Mouse (Mus musculus): ENCODE results near the gene Plxnd1. TPM values are rescaled to one million over a fixed set of nuclear protein-coding genes. Genes with fewer than 3 reads are reported as not detected.

The Plxnd1 gene
- total RNA-seq, 2 experiments from 2014 or later: 115 to 121 TPM

DNA sequence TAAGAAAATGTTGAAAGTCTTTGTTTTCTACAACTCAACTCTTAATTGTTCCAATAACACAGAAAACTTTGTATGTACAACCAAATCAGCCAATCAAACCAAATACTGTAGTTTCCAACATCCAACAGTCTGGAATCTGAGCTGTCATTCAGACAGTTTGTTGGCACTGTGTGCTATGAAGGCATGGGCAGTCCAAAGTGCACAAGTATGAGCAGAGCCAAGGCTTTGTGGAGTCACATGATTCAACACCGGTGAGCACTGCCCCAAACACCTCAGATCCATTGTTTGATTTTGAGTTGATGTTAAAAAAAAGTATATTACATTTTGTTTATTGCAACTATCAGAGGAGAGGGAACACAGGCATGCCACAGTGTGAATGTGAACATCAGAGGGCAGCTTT is 54.2 kb downstream of the Plxnd1 start:
- intact Hi-C loops (cut with DNase I): no loop called here

DNA sequence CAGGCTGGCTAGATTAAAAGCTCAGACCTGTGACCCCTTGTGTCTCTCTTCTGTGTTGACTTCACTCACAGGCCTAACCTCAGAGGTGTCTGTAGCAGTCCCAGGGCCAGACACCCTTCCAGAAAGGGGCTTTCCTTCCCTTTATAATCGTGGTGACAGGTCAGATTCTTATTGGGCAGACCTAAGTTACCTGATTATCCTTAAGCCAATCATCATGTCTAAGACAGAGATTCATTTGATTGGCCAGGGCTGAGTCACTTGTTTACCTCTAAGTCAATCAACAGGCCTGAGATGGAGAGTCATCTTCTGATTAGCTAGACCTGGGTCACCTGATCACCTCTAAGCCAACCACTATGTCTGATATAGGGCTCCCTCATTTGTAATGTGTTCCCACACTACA is 56.0 kb downstream of the Plxnd1 start:
- DNase-seq (ENCODE audit: low spot score in 2 of 2): no peak
- intact Hi-C loops (cut with DNase I): no loop called here

More for the DNA sequence above, 54.2 kb downstream of the Plxnd1 start:
- DNase-seq (ENCODE audit: low spot score in 2 of 2): no peak

DNA sequence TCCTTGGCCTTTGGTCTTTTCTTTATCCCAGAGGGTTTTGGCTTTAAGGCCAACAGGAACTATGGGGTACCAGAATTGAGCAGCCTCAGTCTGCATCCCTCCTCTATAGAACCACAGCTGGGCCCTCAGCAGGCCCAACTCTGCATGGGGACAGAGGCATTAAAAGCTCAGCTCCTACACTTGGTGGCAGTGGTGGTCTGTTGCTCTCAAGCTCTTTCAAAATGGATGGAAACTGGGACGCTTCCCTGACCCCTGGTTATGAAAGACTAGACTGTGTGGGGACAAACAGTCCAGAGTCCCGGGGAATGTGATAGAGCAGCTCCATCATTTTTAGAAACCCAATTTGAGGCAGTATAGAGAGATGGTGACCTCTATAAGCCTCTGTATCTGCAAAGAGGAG is 56.8 kb downstream of the Plxnd1 start:
- DNase-seq (ENCODE audit: low spot score in 2 of 2): no peak
- intact Hi-C loops (cut with DNase I): no loop called here

DNA sequence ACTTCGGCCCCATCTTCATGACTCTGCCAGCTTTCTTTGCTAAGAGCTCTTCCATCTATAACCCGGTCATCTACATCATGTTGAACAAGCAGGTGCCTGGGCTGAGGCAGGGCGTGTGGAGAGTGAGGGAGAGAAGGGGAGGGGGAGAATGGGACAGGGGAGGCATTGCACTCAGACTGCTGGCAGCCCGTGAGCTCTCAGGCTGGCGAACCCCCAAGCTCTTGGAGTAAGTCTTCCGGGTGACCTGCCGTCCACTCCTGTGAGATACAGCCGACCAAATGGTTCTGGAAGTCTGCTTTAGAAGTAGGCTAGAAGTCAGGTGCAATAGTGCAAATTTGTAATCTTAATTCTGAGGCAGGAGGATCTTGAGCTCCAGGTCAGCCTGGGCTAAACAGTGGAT is 59.3 kb downstream of the Plxnd1 start:
- intact Hi-C loops (cut with DNase I): no loop called here
- no peak for DNase-seq (ENCODE audit: low spot score in 2 of 2)

DNA sequence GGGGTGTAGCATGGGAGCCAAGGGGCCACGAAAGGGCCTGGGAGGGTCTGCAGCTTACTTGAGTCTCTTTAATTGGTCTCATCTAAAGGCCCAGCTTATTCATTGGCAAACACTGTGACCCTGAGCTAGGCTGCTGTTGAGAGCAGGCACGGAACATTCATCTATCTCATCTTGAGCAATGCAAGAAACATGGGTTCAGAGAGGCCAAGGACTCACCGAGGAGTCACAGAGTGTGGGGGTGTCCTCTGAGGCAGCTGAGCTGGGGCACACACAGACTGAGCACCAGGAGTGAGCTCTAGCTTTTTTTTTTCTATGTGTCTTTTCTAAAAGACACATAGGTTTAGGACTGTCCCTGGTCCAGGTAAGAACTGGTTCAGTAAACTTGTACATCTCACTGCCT is 62.4 kb downstream of the Plxnd1 start:
- intact Hi-C loops (cut with DNase I): no loop called here
- no peak for DNase-seq (ENCODE audit: low spot score in 2 of 2)

DNA sequence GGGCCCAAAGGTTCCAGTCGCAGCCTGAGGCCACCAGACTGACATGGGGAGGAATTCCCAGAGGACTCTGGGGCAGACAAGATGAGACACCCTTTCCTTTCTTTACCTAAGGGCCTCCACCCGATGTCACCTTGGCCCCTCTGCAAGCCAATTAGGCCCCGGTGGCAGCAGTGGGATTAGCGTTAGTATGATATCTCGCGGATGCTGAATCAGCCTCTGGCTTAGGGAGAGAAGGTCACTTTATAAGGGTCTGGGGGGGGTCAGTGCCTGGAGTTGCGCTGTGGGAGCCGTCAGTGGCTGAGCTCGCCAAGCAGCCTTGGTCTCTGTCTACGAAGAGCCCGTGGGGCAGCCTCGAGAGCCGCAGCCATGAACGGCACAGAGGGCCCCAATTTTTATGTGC is 63.2 kb downstream of the Plxnd1 start, which contains the start of gene Rho:
TSS of gene Rho (plus strand) at position 110 of the 400 bp plus-strand sequence.
- no peak for DNase-seq (ENCODE audit: low spot score in 2 of 2)
- intact Hi-C loops (cut with DNase I): no loop called here

DNA sequence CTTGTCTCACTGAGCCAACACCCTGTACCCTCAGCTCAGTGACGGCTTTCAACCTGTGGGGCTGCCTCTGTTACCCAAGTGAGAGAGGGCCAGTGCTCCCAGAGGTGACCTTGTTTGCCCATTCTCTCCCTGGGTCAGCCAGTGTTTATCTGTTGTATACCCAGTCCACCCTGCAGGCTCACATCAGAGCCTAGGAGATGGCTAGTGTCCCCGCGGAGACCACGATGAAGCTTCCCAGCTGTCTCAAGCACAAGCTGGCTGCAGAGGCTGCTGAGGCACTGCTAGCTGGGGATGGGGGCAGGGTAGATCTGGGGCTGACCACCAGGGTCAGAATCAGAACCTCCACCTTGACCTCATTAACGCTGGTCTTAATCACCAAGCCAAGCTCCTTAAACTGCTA is 64.8 kb downstream of the Plxnd1 start:
- intact Hi-C loops (cut with DNase I): no loop called here
- no peak for DNase-seq (ENCODE audit: low spot score in 2 of 2)

DNA sequence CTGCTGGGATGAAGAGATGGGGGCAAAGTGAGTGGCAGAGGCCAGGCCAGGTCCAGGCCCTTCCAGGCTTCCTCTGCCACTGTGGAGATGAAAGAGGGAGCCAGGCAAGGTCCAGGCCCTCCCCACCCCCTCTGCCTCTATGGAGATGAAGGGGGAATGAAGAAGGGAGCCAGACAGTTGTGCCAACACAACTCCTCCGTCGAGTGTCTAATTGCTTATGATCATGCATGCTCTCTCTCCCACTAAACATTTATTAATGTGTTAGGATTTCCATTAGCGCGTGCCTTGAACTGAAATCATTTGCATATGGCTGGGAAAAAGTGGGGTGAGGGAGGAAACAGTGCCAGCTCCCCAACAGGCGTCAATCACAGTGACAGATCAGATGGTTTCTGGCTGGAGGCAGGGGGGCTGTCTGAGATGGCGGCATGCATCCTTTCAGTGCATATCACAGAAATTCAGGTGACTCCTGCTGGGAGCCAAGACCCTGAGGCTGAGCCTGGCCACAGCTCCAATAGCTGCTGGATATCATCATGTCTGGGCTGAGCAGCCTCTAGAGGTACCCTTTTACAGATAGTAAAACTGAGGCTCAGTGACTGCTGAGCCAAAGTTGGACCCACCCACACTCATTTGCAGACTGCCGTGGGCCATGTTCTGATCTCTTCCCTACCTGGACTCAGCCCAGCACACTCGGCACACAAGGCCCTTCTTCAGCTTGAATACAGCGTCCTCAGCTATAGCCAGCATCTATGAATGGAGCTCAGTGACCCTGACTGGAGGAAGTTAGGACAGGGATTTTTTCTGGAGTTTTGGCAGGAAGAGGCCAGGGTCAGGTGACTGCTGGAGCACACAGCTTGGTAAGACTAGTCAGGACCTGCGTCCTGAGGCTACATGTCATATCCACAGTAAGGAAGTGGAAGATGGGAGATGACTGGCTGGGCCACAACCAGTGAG is 67.2 kb downstream of the Plxnd1 start:
- intact Hi-C loops (cut with DNase I): no loop called here
- no peak for DNase-seq (ENCODE audit: low spot score in 2 of 2)

DNA sequence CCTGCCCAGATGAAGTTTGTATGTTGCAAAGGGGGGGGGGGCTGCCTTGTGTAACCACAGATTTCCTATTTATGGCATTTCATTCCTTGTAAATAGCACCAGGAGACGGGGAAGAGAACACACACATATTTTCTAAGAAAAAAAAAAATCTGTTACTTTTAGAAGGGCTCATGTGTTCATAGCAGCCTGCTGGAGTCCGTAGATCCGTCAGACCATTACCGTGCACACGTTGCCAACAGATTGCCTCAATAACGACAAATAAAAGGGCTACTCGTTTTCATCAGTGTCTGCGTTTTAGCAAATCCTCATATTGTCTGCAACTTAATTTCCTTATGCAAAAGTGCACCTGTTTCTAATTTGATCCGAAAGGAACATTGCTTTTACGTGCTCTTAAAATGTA is 68.4 kb downstream of the Plxnd1 start:
- intact Hi-C loops (cut with DNase I): no loop called here
- DNase-seq (ENCODE audit: low spot score in 2 of 2): no peak

DNA sequence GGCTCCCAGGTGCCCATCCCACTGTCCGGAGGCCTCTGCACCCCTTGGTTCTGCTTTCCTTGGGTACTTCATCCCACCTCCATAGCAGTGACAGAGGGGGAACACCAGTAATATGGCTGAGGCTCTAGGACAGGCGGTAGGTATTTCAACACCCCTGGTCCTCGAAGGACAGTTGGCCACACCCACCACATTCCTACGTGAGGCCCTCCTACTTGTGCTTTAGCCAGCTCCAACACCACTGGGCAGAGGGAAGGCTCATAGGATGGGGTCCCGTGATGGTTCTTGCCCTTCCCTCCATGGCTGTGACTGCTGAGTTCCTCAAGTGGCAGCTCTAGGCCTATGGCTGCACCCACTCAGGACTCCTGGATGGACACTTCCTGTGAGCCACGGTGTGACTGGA is 70.0 kb downstream of the Plxnd1 start:
- DNase-seq (ENCODE audit: low spot score in 2 of 2): no peak
- intact Hi-C loops (cut with DNase I): no loop called here

DNA sequence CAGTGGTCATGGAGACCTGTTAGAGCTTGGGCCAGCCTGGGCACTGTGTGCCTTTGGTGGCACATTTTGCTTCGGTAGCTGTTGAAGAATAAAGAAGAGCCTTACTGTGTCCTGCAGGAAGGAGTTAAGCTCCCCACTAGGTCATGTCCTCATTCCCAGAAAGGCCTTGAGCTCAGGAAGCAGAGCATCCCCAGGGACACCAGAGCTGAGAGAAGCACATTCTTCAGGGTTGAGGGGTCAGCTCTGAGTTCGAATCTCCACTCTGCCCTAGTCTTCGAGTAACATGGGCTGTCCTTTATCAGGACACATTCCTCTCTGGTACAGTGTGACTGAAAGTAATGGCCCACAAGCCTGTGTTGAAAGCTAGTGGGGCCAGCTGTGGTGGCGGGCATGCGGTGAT is 74.9 kb downstream of the Plxnd1 start:
- intact Hi-C loops (cut with DNase I): loop anchor here (5.0 kb wide), 1 partner anchor 37 kb away; no protein-coding TSS in a partner anchor
- DNase-seq (ENCODE audit: low spot score in 2 of 2): no peak

DNA sequence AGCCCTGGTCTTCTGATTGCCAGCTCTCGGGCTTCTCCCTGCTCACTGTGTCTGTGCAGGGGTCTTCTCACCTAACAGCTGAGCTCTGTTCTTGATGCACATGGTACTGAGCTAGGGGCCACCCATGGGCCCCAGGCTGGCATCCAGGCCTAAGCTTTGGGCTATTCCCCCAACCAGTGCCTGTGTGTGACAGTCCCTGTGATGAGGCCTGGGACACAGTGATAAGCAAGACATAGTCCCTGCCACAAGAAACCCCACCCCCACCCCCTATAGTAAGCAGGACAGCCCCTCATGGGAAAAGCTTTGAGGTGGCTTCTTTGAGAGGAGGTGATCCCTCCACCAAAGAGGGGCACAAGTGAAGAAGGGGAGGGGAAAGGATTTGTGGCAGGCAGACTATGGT is 76.2 kb downstream of the Plxnd1 start:
- intact Hi-C loops (cut with DNase I): loop anchor here (5.0 kb wide), 1 partner anchor 39 kb away; no protein-coding TSS in a partner anchor

DNA sequence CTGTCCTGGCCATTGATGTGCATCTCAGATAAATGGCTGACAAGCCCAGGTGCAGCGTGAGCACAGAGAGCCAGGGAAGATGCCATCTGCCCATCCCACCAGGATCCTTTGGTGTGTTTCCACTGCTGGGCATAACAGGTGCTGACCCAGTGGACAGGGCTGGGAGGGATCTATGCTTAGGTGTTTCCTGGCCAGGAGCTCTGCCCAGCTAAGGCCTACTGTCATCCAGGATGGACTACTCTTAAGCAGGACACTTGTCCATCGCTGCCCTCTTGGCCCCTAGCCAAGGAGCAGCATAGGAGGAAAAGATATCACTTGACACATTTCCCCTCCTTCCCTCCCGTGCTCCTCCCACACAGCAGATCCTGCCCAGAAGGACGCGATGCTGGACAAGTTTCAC is 78.2 kb downstream of the Plxnd1 start:
- no peak for DNase-seq (ENCODE audit: low spot score in 2 of 2)
- intact Hi-C loops (cut with DNase I): loop anchor here (5.0 kb wide), 1 partner anchor 41 kb away; no protein-coding TSS in a partner anchor

More for the DNA sequence above, 76.2 kb downstream of the Plxnd1 start:
- no peak for DNase-seq (ENCODE audit: low spot score in 2 of 2)

DNA sequence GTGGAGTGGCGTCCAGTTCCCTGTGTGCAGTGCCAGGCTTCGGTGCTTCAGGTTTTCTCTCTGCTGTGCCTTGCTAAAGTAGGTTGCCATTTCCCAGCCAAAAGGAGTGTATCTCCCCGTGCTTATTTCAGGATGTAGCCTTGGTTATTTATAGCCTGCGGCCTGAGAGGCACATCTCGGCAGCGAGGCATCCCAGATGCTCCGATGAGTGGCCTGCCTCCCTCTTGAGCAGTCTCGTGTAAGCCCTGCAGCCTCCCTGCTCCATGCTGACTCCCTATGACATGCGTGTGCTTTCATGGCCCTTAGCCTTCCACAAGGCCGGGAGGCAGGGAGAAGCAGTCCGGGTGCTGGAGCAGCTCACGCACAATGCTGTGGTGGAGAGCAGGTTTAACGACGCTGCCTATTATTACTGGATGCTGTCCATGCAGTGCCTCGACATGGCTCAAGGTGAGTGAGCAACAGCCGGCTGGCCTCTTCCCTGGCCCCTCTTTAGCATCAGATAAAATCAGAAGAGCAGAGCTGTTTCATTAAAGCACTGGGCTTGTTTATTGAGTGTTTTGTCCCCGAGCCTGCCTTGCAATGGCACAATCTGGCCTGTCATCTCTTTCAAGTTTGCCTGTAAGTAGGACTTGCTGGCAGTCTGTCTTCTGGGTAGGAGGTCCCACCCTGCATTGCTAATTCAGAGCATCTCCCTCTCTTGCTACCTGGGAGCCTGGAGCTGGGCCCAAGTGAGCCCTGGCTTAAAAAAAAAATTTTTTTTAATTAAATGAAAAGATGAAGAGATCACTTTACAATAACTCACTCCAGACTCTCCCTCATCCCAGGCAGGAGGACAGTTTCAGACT is 79.0 kb downstream of the Plxnd1 start:
- DNase-seq (ENCODE audit: low spot score in 2 of 2): peak; percentile 58 to 63
- intact Hi-C loops (cut with DNase I): loop anchor here (5.0 kb wide), 1 partner anchor 41 kb away; no protein-coding TSS in a partner anchor

DNA sequence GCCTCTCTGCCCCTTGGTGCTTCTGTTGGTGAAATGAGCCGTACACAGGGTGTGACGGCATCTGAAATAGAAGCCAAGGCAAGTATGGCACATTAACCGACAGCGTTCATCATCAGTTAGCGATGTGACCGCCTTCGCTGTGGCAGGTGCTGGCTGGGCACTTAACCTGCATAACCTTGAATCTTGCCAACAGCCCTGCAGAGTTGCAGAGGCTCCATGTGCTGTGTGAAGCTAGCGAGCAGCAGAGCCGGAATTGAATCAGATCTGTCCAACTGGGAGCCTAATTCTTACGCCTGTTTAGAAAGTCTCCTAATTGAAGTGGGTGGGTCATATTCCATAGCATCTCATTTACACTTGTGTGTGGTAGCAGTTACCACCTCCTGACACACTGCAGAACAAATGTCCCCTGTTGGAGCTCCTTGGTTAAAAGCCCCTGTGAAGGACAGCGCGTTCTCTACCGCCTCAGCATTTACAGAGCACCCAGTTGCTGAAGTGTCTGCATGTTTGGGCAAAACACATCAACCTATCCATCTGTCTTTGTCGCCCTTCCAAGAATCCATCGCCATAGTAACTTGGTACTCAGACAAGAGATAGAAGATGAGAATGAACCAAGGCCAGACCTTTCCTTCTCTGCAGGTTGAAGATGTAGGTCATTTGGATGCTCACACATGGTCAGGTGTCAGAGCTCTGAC is 80.1 kb downstream of the Plxnd1 start:
- peak; percentile 74 for DNase-seq (ENCODE audit: low spot score in 2 of 2)
- intact Hi-C loops (cut with DNase I): loop anchor here (5.0 kb wide), 1 partner anchor 43 kb away; no protein-coding TSS in a partner anchor

DNA sequence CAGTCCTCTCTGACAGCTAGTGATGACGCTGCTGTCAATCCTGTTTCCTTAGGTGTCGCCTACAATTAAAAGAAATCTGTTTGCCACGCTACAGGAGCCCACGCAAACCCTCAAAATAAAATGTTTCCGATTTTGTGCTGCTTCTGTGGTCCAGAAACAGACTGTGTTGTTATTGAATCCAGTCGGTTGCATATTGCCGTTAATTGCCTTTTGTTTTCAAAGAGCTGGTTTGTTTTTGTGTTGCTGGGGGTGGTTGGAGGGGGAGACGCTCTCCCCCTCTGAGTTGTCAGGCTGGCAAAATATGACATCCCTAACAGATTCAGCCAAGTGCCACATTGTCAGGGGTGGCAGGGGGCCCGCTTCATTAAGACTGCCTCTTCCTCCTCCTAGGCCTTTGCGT is 81.3 kb downstream of the Plxnd1 start:
- no peak for DNase-seq (ENCODE audit: low spot score in 2 of 2)
- intact Hi-C loops (cut with DNase I): no loop called here

DNA sequence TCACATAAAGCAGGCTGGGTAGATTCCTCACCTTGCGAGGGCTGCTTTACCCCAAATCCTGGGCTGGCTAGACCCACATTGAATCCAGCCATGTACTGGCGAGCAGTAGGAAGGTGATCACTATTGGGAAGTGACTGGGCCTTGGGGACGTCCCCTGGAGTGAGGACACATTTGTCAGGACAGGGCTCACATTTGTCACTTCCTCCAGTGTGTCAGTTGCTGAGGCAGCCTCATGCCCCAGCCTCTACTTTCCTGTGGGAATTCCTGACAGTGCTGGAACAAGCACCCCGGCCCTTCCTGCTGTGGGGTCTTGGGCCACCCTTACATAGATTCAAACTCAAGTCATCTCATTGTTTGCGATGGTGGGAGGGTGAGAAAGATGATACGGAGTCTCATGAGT is 83.0 kb downstream of the Plxnd1 start:
- intact Hi-C loops (cut with DNase I): no loop called here
- DNase-seq (ENCODE audit: low spot score in 2 of 2): no peak

DNA sequence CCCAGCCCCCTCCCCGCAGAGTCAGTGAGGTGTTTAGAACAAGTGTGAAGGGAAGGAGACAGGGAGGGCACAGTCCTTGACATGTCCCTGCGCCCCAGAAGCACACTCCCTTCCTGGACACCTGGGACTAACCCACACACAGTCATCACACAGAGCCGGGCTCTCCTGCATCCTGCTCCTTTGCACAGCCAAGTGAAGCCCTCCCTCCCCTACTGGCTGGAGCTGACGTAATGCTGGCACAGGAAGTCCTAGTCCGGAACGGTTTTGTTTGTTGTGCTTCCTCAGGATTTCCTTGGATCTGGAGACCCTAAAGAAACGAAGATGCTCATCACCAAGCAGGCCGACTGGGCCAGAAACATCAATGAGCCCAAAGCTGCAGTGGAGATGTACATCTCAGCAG is 84.9 kb downstream of the Plxnd1 start:
- intact Hi-C loops (cut with DNase I): loop anchor here (10.0 kb wide), 1 partner anchor 55 kb away; the partner anchor contains the start of genes Ift122 and Mbd4
- no peak for DNase-seq (ENCODE audit: low spot score in 2 of 2)

DNA sequence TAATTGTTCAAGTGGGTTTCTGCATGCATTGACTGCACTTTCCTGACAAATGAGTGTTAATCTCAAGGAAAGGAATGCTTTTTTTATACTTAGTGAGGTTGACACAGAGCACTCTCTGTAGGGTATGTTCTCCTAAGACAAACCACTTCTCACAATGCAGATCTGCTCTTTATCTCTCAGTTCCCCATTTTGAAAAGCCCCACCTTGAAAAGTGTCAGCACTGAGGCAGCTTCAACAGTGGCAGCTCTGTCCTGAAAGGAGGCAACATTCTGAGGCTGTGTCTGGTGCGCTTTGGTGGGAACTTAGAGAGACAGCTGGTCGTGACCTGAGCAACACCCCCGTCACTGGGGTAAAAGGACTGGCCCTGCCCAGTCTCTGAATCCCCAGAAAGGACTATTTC is 85.8 kb downstream of the Plxnd1 start:
- intact Hi-C loops (cut with DNase I): loop anchor here (10.0 kb wide), 1 partner anchor 54 kb away; the partner anchor contains the start of genes Ift122 and Mbd4
- DNase-seq (ENCODE audit: low spot score in 2 of 2): no peak
